Mouse (Mus musculus) CH12.LX (cell line): ENCODE measurements around the gene Cfap206. TPM values are rescaled to one million over a fixed set of nuclear protein-coding genes. Genes with fewer than 3 reads are reported as not detected.

Experiments used
- DNase-seq: peaks from one replicate; pipeline ENCODE4 v3.0.0-alpha.2; 2013; ENCODE audit errors: extremely low read depth
- H3K27ac ChIP-seq: 2 replicates; pipeline ENCODE4 v1.5.1; 2012; ENCODE audit warnings: low read depth, mild to moderate bottlenecking, control low read depth, moderate library complexity; ENCODE audit not compliant: insufficient read depth
- H3K27me3 ChIP-seq: replicated peaks from 2 replicates; pipeline ENCODE3; 2012; ENCODE audit warnings: inconsistent platforms
- H3K36me3 ChIP-seq, 2 experiments: replicated peaks in 1 of 2; 2 replicates each; pipeline versions ENCODE3 to v1.6.1; 2012; ENCODE audit warnings: inconsistent platforms in 1 of 2, low read length in 1 of 2, mild to moderate bottlenecking in 1 of 2, mixed read lengths in 1 of 2, moderate library complexity in 1 of 2; ENCODE audit not compliant: control insufficient read depth in 1 of 2, insufficient read depth in 1 of 2
- H3K4me1 ChIP-seq, 2 experiments: 2 replicates each; pipeline ENCODE4 v1.6.1; 2012; ENCODE audit warnings: inconsistent platforms in 1 of 2, moderate library complexity in 1 of 2; ENCODE audit not compliant: insufficient read depth in 2 of 2, control insufficient read depth in 1 of 2
- H3K4me2 ChIP-seq: 2 replicates; pipeline ENCODE4 v1.6.1; 2012; ENCODE audit warnings: low read depth, mild to moderate bottlenecking, control low read depth; ENCODE audit not compliant: poor library complexity, insufficient read depth, severe bottlenecking
- H3K4me3 ChIP-seq, 3 experiments: fragments of 150-350 bp in 1 of 3; sonication (generic) in 1 of 3; replicated peaks in 1 of 3; 2 replicates each; pipeline versions ENCODE3 to v1.5.1; 2011 to 2012; ENCODE audit warnings: low read depth in 2 of 3, low read length in 2 of 3, mild to moderate bottlenecking in 2 of 3, moderate library complexity in 2 of 3, control low read depth in 1 of 3, improper control_type of control experiment in 1 of 3, inconsistent platforms in 1 of 3, mixed read lengths in 1 of 3; ENCODE audit not compliant: poor library complexity in 1 of 3
- H3K79me2 ChIP-seq: replicated peaks from 2 replicates; pipeline ENCODE4 v1.6.1; 2012; ENCODE audit warnings: mild to moderate bottlenecking, moderate library complexity; ENCODE audit not compliant: control insufficient read depth, poor library complexity, insufficient read depth, severe bottlenecking; ENCODE audit errors: extremely low read depth
- H3K9ac ChIP-seq: 2 replicates; pipeline ENCODE4 v1.6.1; 2012; ENCODE audit warnings: low read depth, mild to moderate bottlenecking, control low read depth, moderate library complexity; ENCODE audit not compliant: insufficient read depth
- H3K9me3 ChIP-seq: replicated peaks from 2 replicates; pipeline ENCODE3; 2012; ENCODE audit warnings: low read length, inconsistent platforms, mixed read lengths
- BHLHE40 ChIP-seq: IDR thresholded peaks from 2 replicates; pipeline ENCODE4 v1.6.1; 2011; ENCODE audit warnings: mild to moderate bottlenecking, low read depth, low read length, improper control_type of control experiment
- CHD1 ChIP-seq: IDR thresholded peaks from 2 replicates; pipeline ENCODE4 v1.6.1; 2012; ENCODE audit warnings: low read depth, low read length, improper control_type of control experiment, inconsistent platforms
- CHD2 ChIP-seq: IDR thresholded peaks from 2 replicates; pipeline ENCODE4 v1.6.1; 2011; ENCODE audit warnings: low read length, improper control_type of control experiment
- CTCF ChIP-seq, 2 experiments: IDR thresholded peaks in 1 of 2; conservative IDR thresholded peaks in 1 of 2; 2 replicates each; pipeline ENCODE4 v1.5.1; 2011 to 2012; ENCODE audit warnings: low read depth in 2 of 2, low read length in 2 of 2, improper control_type of control experiment in 1 of 2, inconsistent platforms in 1 of 2, mild to moderate bottlenecking in 1 of 2, moderate library complexity in 1 of 2
- E2F4 ChIP-seq: IDR thresholded peaks from 2 replicates; pipeline ENCODE4 v1.6.1; 2011; ENCODE audit warnings: low read depth, low read length, improper control_type of control experiment; ENCODE audit not compliant: insufficient replicate concordance
- ELF1 ChIP-seq: IDR thresholded peaks from 2 replicates; pipeline ENCODE4 v1.6.1; 2014; ENCODE audit warnings: low read depth, mild to moderate bottlenecking, inconsistent platforms, low read length, improper control_type of control experiment
- EP300 ChIP-seq: IDR thresholded peaks from 2 replicates; pipeline ENCODE4 v1.6.1; 2011; ENCODE audit warnings: low read length, improper control_type of control experiment
- GABPA ChIP-seq: IDR thresholded peaks from 2 replicates; pipeline ENCODE4 v1.6.1; 2012; ENCODE audit warnings: low read depth, low read length, improper control_type of control experiment, inconsistent platforms; ENCODE audit not compliant: insufficient replicate concordance
- IRF4 ChIP-seq: IDR thresholded peaks from 2 replicates; pipeline ENCODE4 v1.6.1; 2014; ENCODE audit warnings: low read depth, mild to moderate bottlenecking, inconsistent platforms, low read length, improper control_type of control experiment
- JUND ChIP-seq: conservative IDR thresholded peaks from 2 replicates; pipeline ENCODE4 v1.6.1; 2011; ENCODE audit warnings: low read depth, low read length, improper control_type of control experiment
- MAX ChIP-seq: IDR thresholded peaks from 2 replicates; pipeline ENCODE4 v1.6.1; 2011; ENCODE audit warnings: low read length, improper control_type of control experiment
- MXI1 ChIP-seq: IDR thresholded peaks from 2 replicates; pipeline ENCODE4 v1.6.1; 2011; ENCODE audit warnings: mild to moderate bottlenecking, low read depth, low read length, improper control_type of control experiment
- MYC ChIP-seq: IDR thresholded peaks from 2 replicates; pipeline ENCODE4 v1.6.1; 2011; ENCODE audit warnings: low read depth, mild to moderate bottlenecking, improper control_type of control experiment, low read length
- NELFE ChIP-seq: IDR thresholded peaks from 2 replicates; pipeline ENCODE4 v1.6.1; 2011; ENCODE audit warnings: low read depth, low read length, improper control_type of control experiment
- PAX5 ChIP-seq: IDR thresholded peaks from 2 replicates; pipeline ENCODE4 v1.6.1; 2012; ENCODE audit warnings: low read length, inconsistent platforms, mixed read lengths
- POLR2AphosphoS2 ChIP-seq: IDR thresholded peaks from 2 replicates; pipeline ENCODE4 v1.6.1; 2011; ENCODE audit warnings: low read depth, low read length, improper control_type of control experiment
- RCOR1 ChIP-seq: conservative IDR thresholded peaks from 2 replicates; pipeline ENCODE4 v1.6.1; 2012; ENCODE audit warnings: low read depth, mild to moderate bottlenecking, inconsistent platforms, low read length, improper control_type of control experiment
- SIN3A ChIP-seq: IDR thresholded peaks from 2 replicates; pipeline ENCODE4 v1.6.1; 2012; ENCODE audit warnings: low read length, improper control_type of control experiment, inconsistent platforms
- SMC3 ChIP-seq: IDR thresholded peaks from 2 replicates; pipeline ENCODE4 v1.6.1; 2011; ENCODE audit warnings: low read depth, low read length, improper control_type of control experiment
- TBP ChIP-seq: conservative IDR thresholded peaks from 2 replicates; pipeline ENCODE4 v1.6.1; 2011; ENCODE audit warnings: low read depth, low read length, improper control_type of control experiment
- TCF12 ChIP-seq: IDR thresholded peaks from 2 replicates; pipeline ENCODE4 v1.6.1; 2014; ENCODE audit warnings: low read depth, mild to moderate bottlenecking, inconsistent platforms, low read length, improper control_type of control experiment
- USF1 ChIP-seq: IDR thresholded peaks from 2 replicates; pipeline ENCODE4 v1.6.1; 2014; ENCODE audit warnings: low read depth, mild to moderate bottlenecking, inconsistent platforms, low read length, improper control_type of control experiment
- USF2 ChIP-seq: conservative IDR thresholded peaks from 2 replicates; pipeline ENCODE4 v1.6.1; 2011; ENCODE audit warnings: low read depth, low read length, improper control_type of control experiment
- ZC3H11A ChIP-seq: IDR thresholded peaks from 2 replicates; pipeline ENCODE4 v1.6.1; 2012; ENCODE audit warnings: low read depth, mild to moderate bottlenecking, inconsistent platforms, low read length, improper control_type of control experiment
- ZKSCAN1 ChIP-seq: IDR thresholded peaks from 2 replicates; pipeline ENCODE4 v1.6.1; 2012; ENCODE audit warnings: low read depth, inconsistent platforms, low read length, improper control_type of control experiment, borderline replicate concordance
- dilution Hi-C: fragments of 300-500 bp; cut with MboI; formaldehyde crosslinking; loops from 2 replicates; pipeline ENCODE4 v1.14.3; 2020; ENCODE audit warnings: low sequenced_read_pairs; ENCODE audit not compliant: extremely low pct_unique_long_range_greater_than_20kb, extremely low pct_ligation_motif_present
- in situ Hi-C: fragments of 300-500 bp; cut with MboI; formaldehyde crosslinking; loops from 3 replicates; pipeline ENCODE4 v1.14.3; 2019; ENCODE audit warnings: low sequenced_read_pairs, low pct_ligation_motif_present, low pct_unique_long_range_greater_than_20kb, mixed read lengths
- polyA plus RNA-seq: library from polyadenylated mRNA; unstranded; fragments of >175 nt; gene quantifications from 2 replicates; pipeline ENCODE4 v1.2.1, GENCODE M21; 2012; ENCODE audit warnings: low read depth; ENCODE audit not compliant: insufficient read length
- total RNA-seq, 2 experiments: library from RNA; depleted of rRNA; stranded (reverse); fragments of 300-350 nt in 1 of 2; fragments of >200 nt in 1 of 2; gene quantifications; 2 replicates each; pipeline ENCODE4 v1.2.3; 2012 to 2014

The Cfap206 gene
- total and polyA plus RNA-seq, 3 experiments: not detected

DNA sequence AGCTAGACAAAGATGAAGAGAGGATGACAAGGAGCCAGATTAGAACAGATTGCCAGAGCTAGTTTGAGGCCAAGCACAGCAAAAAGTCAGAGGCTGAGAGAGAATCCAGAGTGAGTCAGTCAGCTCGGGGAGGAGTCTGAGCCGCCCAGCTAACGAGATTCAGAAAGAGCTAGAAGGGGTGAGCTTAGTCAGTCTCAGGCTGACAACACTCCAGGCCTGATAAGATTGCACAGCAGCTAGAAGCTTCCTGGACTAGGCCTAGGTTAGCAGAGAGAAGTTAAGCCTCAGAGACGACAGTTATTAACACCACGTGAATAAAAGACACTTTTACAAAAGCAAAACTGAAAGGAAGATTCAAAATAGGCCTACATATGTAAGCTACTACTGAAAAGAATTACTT is 62.1 kb downstream of the Cfap206 start:
- Histone ChIP-seq H3K4me3 (no peak overlapping the region), H3K36me3 (peaks cover 49 to 70% of the 10 kb centered on the region in 2 experiments), H3K79me2 (no peaks in the 10 kb centered on the region), H3K27me3 (no peaks in the 10 kb centered on the region), H3K9me3 (no peaks in the 10 kb centered on the region), H3K27ac (no peak overlapping the region), H3K4me2 (no peak overlapping the region), H3K9ac (no peak overlapping the region), H3K4me1 (no peaks in the 10 kb centered on the region)
- DNase-seq: no peak
- dilution Hi-C loops (no loop called here), in situ Hi-C loops (no loop called here)
- TF ChIP-seq TBP (no peak), BHLHE40 (no peak), ZC3H11A (no peak), TCF12 (no peak), CTCF (conservative IDR thresholded peaks at IDR 0.05 in 1 of 2, IDR thresholded peaks at IDR 0.05 in 1 of 2; ENCODE audit: low read depth in 2 of 2, low read length in 2 of 2) (no peak), CHD1 (no peak), MXI1 (no peak), USF1 (no peak), MAX (no peak), ZKSCAN1 (no peak)

DNA sequence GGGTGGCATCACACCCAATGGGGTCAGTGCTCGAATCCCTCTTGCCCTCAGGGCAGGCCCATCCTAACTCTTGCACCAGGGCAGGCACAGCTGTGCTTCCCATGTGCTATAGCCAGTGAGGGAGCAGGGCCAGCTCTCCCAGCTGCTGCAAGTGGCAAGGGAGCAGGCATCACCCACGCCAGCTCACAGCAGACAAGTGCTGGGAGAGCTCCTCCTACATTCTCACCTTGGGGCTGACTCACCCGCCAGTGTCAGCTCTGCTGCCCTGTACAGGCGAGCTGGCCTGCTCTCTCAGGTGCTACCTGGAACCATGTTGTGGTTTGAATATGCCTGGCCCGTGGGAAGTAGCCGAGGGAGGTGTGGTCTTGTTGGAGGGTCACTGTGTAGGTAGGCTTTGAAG is 68.1 kb downstream of the Cfap206 start:
- H3K9ac ChIP-seq: no peak overlapping the region
- H3K27me3 ChIP-seq: no peaks in the 10 kb centered on the region
- no peaks in the 10 kb centered on the region for H3K4me1 ChIP-seq
- H3K79me2 ChIP-seq: no peaks in the 10 kb centered on the region
- no peak overlapping the region for H3K27ac ChIP-seq
- peaks cover 69 to 94% of the 10 kb centered on the region in 2 experiments for H3K36me3 ChIP-seq
- H3K4me2 ChIP-seq: no peak overlapping the region
- TF ChIP-seq PAX5 (no peak), E2F4 (no peak), JUND (no peak), NELFE (no peak), GABPA (no peak), CHD2 (no peak), SMC3 (no peak), SIN3A (no peak), MAX (no peak), MYC (no peak), ELF1 (no peak), ZC3H11A (no peak), RCOR1 (no peak), EP300 (no peak), POLR2AphosphoS2 (no peak), USF2 (no peak), MXI1 (no peak), IRF4 (no peak), CHD1 (no peak)
- DNase-seq: no peak
- dilution Hi-C loops (no loop called here), in situ Hi-C loops (no loop called here)
- no peaks in the 10 kb centered on the region for H3K9me3 ChIP-seq
- H3K4me3 ChIP-seq: no peak overlapping the region
